Mouse (Mus musculus): ENCODE data around the gene Rbfox1.

Rbfox1 gene

DNA sequence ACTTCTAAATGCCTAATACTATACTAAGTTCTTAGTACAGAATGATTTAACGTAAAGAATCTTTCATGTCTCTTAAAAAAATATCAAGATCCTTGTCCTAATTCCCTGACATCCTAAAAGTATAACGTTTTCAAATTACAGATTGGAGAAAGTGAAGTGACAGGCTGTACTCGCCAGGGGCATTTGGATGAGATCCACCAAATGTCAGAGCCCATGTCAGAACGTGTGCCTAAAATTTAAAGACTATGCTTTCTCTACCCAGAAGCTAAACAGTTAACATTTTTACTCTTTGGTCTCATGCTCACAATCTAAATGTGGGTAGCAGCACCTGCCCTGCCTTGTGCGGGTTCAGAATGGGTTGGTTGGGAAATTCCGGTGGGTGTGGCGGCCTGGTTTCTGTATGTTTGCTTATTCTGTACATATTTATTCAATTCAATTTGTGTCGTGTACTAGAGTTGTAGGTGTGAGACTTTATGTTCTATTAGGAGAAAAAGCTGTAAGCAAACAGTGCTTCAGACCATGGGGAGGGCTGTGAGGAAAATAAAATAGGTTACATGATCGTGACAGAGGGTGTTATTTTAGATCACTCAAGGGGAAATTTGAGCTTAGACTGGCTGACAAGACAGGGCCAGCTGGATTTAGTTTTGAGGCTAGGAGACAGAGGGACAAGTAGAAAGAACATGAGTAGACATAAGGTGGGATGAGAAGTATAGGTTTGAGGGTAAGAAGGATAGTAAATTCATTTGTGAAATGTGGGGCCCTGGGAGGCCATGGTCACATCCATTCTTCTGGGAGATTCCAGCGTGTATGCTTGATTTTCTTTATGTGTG, 1203.7 kb downstream of the Rbfox1 start:
- no peak for DNase-seq (ENCODE audit: low spot score)

GRCm38 (mm10) chr16:7089475-7089874, 1204.3 kb downstream of the Rbfox1 start:
- DNase-seq (ENCODE audit: low spot score), result no peak

DNA sequence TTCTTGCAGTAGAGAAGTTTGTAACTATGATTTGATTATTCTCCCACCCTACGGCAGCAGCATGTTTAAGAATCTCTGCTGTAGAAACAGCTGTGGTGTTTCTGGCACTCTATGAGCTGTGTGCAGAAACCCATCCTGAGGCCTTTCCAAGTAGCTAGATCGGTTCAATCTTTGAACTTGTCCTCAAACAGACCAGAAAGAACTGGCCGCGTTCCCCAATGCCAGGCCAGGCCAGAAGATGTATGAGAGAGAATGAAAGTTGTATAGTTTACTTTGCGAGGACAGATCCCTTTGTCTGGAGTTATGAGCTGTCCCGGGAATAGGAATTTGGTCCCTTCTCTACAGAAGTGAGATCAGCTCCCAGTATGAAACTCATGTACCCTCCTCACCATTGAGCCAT, 1205.0 kb downstream of the Rbfox1 start:
- no peak for DNase-seq (ENCODE audit: low spot score)

DNA sequence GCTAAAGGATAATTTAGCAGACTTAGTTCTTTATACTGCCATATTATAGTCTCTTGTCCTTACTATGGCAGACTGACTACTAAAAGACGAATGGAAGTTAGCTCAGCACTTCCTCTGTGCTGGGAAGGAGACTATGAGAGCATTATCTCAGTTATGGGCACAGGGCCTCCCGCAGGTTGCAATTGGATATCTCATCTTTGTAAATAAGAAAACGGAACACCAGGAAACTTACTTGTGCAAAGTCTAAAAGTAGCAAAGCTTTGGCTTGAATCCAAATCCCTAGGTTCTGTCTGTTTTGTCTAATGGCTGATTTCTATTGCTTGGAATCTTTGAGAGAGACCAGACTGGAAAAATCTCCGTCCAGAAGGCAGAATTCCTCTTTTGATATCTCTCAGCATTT, 1207.7 kb downstream of the Rbfox1 start:
- no peak for DNase-seq (ENCODE audit: low spot score)

- DNase-seq (ENCODE audit: low spot score), result no peak
Observed at GRCm38 (mm10) chr16:7093686-7094085, 1208.5 kb downstream of the Rbfox1 start.

- no peak for DNase-seq (ENCODE audit: low spot score)
Observed at GRCm38 (mm10) chr16:7094181-7094749, 1209.1 kb downstream of the Rbfox1 start.

DNA sequence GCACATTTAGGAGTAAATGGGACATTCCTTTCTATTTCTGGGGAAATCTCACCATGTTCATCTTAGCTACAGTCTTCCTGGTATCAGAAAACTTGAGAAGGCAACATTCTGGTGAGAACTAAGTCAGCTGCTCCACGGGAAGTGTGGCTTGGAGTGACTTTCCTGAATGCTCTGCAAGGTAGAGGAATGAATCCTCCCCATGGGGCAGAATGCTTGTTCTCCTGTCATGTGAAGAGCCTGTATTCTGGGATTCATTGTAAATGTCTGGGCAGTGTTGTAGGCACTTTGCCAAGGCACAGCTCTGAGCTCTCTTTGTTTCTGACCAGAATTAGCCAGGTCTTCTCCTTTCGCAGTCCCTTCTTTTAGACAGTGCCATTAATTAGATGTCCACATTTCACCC, 1211.9 kb downstream of the Rbfox1 start:
- DNase-seq (ENCODE audit: low spot score), result no peak

DNA sequence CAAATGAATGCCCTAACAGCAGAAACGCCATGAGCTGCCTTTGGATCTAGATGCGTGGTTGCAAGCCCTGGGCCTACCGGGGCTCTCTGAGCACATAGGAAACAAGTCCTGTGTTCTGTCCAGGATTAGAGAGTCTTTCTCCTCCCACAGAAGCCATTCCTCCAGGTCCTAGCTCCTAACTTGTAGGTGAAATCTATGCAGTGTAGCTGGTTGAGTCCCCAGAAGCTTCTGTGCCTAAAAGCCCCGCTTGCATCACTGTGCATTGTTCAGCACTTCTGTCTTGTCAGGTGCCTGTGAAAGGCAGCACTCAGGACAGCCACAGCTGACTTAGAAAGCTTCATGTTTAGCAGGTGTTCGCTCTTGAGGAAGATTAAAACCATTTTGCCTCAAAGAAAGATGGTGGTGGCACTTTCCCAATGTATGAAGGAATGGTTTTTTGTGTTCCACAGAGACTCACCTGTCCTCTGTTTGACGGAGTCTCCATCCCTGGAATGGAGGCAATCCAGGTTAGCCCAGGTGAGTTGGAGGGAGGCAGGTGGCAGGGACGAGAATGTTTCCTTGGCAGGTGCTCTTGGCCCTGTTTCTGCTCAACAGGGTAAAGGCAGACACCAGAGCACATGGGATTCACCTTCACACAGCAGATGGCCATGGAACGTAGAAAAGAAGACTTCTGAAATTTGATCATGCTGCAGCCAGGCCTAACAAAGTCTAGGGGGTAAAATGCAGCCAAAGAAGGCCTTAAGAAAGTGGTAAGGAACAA, 1213.0 kb downstream of the Rbfox1 start:
- no peak for DNase-seq (ENCODE audit: low spot score)

DNA sequence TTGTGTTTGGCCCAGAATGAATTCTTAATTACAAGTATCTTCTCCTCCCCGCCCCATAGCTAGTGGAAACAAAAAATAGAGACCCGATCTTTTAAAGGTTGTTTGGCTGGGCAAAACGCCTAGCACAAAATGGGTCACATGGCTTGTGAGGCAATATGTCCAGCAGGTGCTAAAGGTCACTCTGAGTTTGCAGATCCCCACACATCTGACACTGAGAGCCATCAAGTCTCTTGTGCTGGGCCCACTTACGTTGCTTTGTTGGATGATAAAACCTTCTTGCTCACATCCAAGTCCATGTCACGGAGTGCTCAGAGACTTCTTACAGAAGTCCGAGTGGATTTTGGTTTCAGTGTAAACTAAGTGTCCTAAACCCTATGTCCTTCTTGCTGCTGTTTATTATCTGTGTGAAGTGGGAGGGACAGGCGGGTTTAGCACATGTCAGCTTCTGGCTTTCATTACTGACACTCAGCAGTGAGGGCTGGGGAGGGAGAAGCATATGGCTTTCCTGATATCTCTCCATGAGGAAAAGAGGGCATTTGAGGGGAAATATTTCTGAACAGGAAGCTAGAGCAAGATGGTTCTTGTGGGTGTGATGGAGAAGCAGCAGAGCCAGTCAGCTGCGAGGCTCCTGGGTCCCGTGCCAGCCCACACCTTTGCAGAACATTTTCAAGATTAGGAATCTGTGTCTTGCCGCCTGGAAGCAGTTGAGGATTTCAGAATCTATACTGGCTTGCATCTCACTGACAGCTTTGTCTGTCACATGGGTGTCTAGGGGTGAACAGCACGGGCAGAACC, 1214.5 kb downstream of the Rbfox1 start:
- peak; percentile 29 for DNase-seq (ENCODE audit: low spot score)

DNA sequence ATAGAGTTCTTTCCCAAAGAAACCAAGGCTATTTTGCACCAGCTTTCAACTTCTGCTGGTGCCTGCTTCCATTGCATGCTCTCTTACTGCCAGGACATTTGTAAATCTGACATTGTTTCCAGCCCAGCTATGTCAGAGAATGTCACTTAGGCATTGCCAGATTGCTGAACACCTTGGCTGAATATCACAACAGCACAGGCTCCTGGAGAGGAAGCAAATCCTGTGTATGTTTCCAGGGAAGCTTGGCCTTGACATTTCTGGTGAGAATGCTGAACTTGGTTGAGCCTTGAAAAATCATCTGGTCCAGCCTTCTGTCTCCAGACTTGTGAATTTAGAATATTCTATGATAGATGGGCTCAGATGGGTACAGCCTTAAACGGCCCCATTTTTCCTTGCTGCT, 1217.3 kb downstream of the Rbfox1 start:
- no peak for DNase-seq (ENCODE audit: low spot score)

DNA sequence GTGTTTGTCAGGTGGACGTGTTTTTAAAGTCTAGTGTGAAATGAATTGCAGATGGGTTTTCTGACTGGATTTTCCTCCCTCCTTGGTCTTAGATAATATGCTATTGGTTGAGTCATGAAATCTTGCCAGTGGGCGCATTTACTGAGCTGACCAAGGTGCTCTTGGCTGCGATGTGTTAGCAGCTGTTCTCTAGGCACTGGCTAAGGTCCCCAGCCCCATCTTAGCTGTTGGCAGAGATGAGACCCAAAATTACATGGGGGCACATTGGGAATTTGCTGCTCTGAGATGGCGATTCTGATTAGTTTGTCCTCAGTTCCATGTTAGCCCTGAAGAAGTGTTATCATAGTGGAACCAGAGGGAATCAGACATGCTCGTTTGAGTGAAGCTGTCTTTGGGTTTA, 1218.1 kb downstream of the Rbfox1 start:
- DNase-seq (ENCODE audit: low spot score), result no peak

DNA sequence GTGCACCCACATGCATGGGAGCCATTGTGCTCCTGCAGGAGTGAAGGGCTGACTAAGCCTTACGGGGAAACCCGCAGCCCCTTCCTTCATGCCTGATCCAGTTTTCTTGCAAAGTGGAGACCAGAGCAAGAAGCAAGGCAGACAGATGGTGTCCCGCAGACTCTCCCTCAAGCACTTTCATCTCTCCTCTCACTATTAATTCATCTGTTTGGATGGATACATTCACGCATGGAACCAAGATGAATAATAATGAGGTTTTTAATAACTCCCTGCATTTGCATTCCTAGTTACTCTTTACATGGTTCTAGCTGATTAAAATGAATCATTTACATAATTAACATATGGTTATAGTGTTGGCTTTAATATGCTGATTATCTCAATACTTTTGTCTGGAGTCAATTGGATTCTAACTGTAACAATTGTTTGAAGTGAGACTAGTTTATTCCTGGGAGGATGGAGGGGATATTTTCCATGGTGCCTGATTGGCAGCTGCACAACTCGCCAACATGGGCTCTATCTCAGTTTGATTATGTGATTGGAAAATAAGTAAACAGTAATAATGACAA, 1221.4 kb downstream of the Rbfox1 start:
- no peak for DNase-seq (ENCODE audit: low spot score)

GRCm38 (mm10) chr16:7115945-7116344, 1230.8 kb downstream of the Rbfox1 start:
- no peak for DNase-seq (ENCODE audit: low spot score)

GRCm38 (mm10) chr16:7129591-7129990, 1244.4 kb downstream of the Rbfox1 start:
- no peak for DNase-seq (ENCODE audit: low spot score)

GRCm38 (mm10) chr16:7132434-7132833, 1247.3 kb downstream of the Rbfox1 start:
- no peak for DNase-seq (ENCODE audit: low spot score)

GRCm38 (mm10) chr16:7136971-7137370, 1251.8 kb downstream of the Rbfox1 start:
- no peak for DNase-seq (ENCODE audit: low spot score)

DNA sequence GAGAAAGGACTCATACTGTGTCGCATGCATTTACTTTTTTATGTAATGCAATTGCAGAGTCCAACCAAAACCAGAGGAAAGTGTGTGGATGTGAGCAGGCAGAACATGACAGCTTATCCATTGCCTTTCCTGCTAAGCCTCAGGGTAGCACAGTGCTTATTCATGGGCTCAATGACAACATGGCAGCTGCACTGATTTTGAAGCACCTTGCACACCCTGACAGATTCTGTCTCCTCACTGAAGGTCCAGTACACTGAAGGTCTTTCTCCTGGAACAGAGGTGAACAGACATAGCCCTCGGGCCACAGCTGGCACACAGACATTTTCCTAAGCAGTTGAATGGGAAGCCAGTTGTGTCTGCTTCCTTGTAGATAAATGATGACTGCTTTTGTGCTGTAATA, 1254.3 kb downstream of the Rbfox1 start:
- DNase-seq (ENCODE audit: low spot score), result no peak

DNA sequence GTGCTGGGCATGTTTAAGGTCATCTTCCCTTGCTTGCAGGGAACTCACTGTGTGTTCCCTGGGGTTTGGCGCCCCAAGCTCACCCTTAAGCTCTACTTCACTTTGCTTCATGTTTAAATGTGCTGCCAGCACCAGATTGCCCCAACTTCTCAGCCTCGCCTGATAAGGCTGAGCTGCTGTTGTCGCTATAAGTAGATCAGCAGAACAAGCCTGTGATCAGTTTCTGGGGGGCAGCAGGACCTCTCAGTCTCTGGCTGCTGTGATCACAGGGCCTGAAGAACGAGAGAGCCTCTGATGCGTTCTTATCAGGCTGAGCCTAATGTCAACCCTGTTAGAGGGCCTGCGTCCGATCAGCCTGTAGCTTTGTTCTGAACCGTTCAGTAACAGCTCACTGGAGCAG, 1255.8 kb downstream of the Rbfox1 start:
- no peak for DNase-seq (ENCODE audit: low spot score)

- no peak for DNase-seq (ENCODE audit: low spot score)
Observed at GRCm38 (mm10) chr16:7145505-7145904, 1260.3 kb downstream of the Rbfox1 start.

DNA sequence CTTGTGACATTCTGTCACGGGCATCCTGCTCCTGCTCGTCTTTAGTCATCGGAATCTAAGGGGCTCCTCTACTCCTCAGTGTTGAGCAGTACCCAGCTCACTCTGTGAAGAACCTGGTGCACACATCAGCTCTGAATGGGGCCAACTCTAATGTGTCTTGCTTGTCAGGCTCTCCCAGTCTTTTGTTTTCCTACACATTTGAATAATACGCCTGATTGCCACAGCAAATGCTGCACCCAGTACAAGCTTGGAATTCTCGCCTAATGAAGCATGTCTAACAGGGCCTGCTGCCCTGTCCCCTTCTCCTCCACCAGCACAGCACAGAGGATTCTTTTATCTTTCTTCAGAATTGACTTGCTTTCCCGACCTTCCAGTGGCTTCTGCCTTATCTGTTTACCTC, 1261.3 kb downstream of the Rbfox1 start:
- DNase-seq (ENCODE audit: low spot score), result no peak

- DNase-seq (ENCODE audit: low spot score), result no peak
Observed at GRCm38 (mm10) chr16:7147884-7148283, 1262.7 kb downstream of the Rbfox1 start.

All from adipocyte (in vitro differentiated cells).